Mouse (Mus musculus): ENCODE results near the gene Myo15b.

DNA sequence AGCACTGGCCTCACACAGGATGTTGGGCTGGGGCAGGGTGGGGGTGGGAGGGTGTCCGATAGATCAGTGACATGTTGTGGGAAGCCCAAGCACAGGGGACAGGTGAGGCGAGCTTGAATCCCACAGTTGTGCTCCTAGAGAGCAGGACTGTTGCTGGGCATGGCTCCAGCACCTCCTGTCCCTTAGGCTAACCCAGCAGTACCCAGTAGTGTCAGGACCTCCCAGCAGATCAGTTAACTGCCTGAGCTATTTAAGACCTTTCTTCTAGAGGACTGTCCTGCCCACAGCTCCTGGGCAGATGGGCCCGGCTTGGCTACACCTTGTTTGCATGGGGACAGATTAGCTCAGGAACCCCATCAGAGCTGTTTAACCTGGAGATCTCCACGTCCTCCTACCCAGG lies 29.2 kb upstream of the Myo15b start:
- TF ChIP-seq GATA1 (IDR thresholded peaks at IDR 0.05; ENCODE audit: low read length), result no peak
- no peak for TF ChIP-seq TAL1 (IDR thresholded peaks at IDR 0.05; ENCODE audit: low read length)

Data from erythroblast, embryonic 14.5 days (primary cell).